ENCODE assay signal across 8 mouse cellular contexts in the genomic region with DNA sequence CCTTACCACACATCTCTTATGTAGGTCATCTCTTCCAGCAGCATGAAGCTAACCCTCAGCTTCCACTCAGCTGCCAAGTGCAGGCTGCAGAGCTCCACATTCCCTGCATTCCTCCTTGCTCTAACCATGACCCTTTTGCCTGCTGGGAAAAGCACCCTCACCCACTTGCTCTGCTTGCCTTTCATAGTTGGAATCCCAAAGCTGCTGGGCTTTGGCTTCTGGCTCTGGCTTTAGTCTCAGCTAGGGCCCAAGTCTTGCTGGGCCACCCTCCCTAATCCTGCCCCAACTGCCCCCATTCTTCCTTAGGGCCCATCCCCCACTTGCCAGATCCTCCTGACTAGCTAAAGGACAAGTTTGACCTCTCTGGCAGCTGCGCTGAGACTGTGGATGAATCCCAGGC. TPM values are rescaled to one million over a fixed set of nuclear protein-coding genes. Genes with fewer than 3 reads are reported as not detected.
DNase-seq lines count a peak whose midpoint lies in the region; ATAC-seq and TF ChIP-seq lines count a peak whose summit lies in the region.

No protein-coding gene starts in this region.

- no peaks in the 10 kb centered on the region for H3K36me3 ChIP-seq in lung, postnatal 0 days (ENCODE audit: insufficient read depth, low read length)
- no peaks in the 10 kb centered on the region for H3K36me3 ChIP-seq in forebrain, embryonic 13.5 days (ENCODE audit: poor library complexity, severe bottlenecking)

- H3K27me3 ChIP-seq in lung, postnatal 0 days (replicated peaks; ENCODE audit: insufficient read depth, low read length) = no peaks in the 10 kb centered on the region
- no peaks in the 10 kb centered on the region for H3K27me3 ChIP-seq in forebrain, embryonic 13.5 days

- peak; percentile 95 for TF ChIP-seq EP300 in lung, postnatal 0 days (IDR thresholded peaks at IDR 0.05)

- peak overlapping the region; percentile 53 for H3K27ac ChIP-seq in brown adipose tissue, adult 24 weeks (replicated peaks; ENCODE audit: low read depth, low read length)
- peak overlapping the region; percentile 81 for H3K27ac ChIP-seq in lung, postnatal 0 days (ENCODE audit: low read length)
- no peak overlapping the region for H3K27ac ChIP-seq in forebrain, embryonic 13.5 days

- peaks cover 16% of the 10 kb centered on the region for H3K4me1 ChIP-seq in brown adipose tissue, adult 24 weeks (ENCODE audit: control insufficient read depth, insufficient read depth, insufficient read length, low read length)
- H3K4me1 ChIP-seq in lung, postnatal 0 days (ENCODE audit: insufficient read depth, low read depth, low read length) = peaks cover 11% of the 10 kb centered on the region; the same call in 1 of the 2 replicates
- H3K4me1 ChIP-seq in forebrain, embryonic 13.5 days = 0 out of 2 replicates have a peak, but pooled peaks cover 6% of the 10 kb centered on the region

- 29% methylated on average over 1 of the region's 1 CpGs for WGBS in lung, postnatal 0 days
- WGBS in forebrain, embryonic 13.5 days = 23% methylated on average over 1 of the region's 1 CpGs

- no peak for TF ChIP-seq CTCF in lung, postnatal 0 days (IDR thresholded peaks at IDR 0.05)

- DNase-seq in adrenal gland, adult (ENCODE audit: inconsistent age in 2 of 2, low spot score in 1 of 2) = peak; percentile 41 to 71
- DNase-seq in adrenal gland, postnatal 4 days (ENCODE audit: low spot score in 2 of 2) = no peak
- DNase-seq in heart, postnatal 4 days = peak; percentile 59
- DNase-seq in lung, postnatal 0 days (ENCODE audit: low spot score) = peak; percentile 88
- no peak for DNase-seq in cerebellum, adult 9-11 months
- DNase-seq in urinary bladder, postnatal 25 days (ENCODE audit: low spot score) = no peak

- no peaks in the 10 kb centered on the region for H3K9me3 ChIP-seq in lung, postnatal 0 days (ENCODE audit: low read length)
- H3K9me3 ChIP-seq in forebrain, embryonic 13.5 days (replicated peaks) = no peaks in the 10 kb centered on the region

- H3K4me2 ChIP-seq in lung, postnatal 0 days (replicated peaks; ENCODE audit: low read depth, low read length) = no peak overlapping the region
- H3K4me2 ChIP-seq in forebrain, embryonic 13.5 days = no peak overlapping the region

- no peak overlapping the region for H3K4me3 ChIP-seq in brown adipose tissue, adult 24 weeks (ENCODE audit: insufficient read depth, low read depth, low read length)
- no peak overlapping the region for H3K4me3 ChIP-seq in lung, postnatal 0 days (ENCODE audit: low read depth, low read length)
- no peak overlapping the region for H3K4me3 ChIP-seq in forebrain, embryonic 13.5 days

- H3K9ac ChIP-seq in lung, postnatal 0 days (replicated peaks; ENCODE audit: low read depth) = no peak overlapping the region
- no peak overlapping the region for H3K9ac ChIP-seq in forebrain, embryonic 13.5 days

- ATAC-seq in lung, postnatal 0 days = peak; percentile 80
- no peak for ATAC-seq in forebrain, embryonic 13.5 days

RNA-seq across cellular contexts. Expression of a gene that starts 24.3 kb away (rescaled TPM):
- 1 to 10 TPM; 1.3 to 4.0 TPM for total RNA-seq in adrenal gland, postnatal 4 days (2021)
- 0.75 TPM in 1 of 2 replicates, not detected in the other for polyA plus RNA-seq in brown adipose tissue, adult 24 weeks (2012; ENCODE audit: insufficient read depth, insufficient read length, missing spikeins)
- 1 to 10 TPM; 5.8 to 6.0 TPM for total RNA-seq in heart, postnatal 4 days (2021)
- 19.2 and 22.4 TPM in 2 replicates for polyA plus RNA-seq in lung, postnatal 0 days (2015; fragmentation: Nextera tagmentation; extraction: Ambion mirVana)
- polyA plus RNA-seq in forebrain, embryonic 13.5 days (2015; fragmentation: Nextera tagmentation; extraction: Ambion mirVana) = not detected in 2 replicates

Comparison
In these comparisons a context has a peak if more than half of its experiments do, and no peak if none do; other contexts are left out.
1. DNase-seq: peak in adrenal gland, adult (2 of 2), heart, postnatal 4 days (single experiment) and lung, postnatal 0 days (single experiment); none in adrenal gland, postnatal 4 days (0 of 2), cerebellum, adult 9-11 months (single experiment) and urinary bladder, postnatal 25 days (single experiment).
2. RNA of a gene that starts 24.3 kb away (polyA plus RNA-seq): 19.2 to 22.4 TPM in lung, postnatal 0 days; 0.75 TPM in brown adipose tissue, adult 24 weeks and not detected in forebrain, embryonic 13.5 days; every median in the first group is over 10 times any median in the second.